ENCODE assay signal across 8 mouse cellular contexts in genomic region chr7:19075231-19075630, GRCm38 (mm10). TPM values are rescaled to one million over a fixed set of nuclear protein-coding genes. Genes with fewer than 3 reads are reported as not detected.
DNase-seq lines count a peak whose midpoint lies in the region; ATAC-seq and TF ChIP-seq lines count a peak whose summit lies in the region.

No protein-coding gene starts in this region.

- H3K27me3 ChIP-seq in G1E (ENCODE audit: insufficient read depth, low read length): peaks cover 4% of the 10 kb centered on the region; the same call in 1 of the 2 replicates

- no peak for TF ChIP-seq CTCF in G1E (IDR thresholded peaks at IDR 0.05; ENCODE audit: low read depth, low read length)

- no peak for ATAC-seq in G1E (ENCODE audit: extremely low read depth, insufficient number of reproducible peaks, low FRiP score, poor library complexity, severe bottlenecking)

- peaks cover 27% of the 10 kb centered on the region for H3K36me3 ChIP-seq in G1E (replicated peaks)

- H3K4me1 ChIP-seq in G1E (ENCODE audit: insufficient read depth, low read depth, low read length): peaks cover 49% of the 10 kb centered on the region

- DNase-seq in heart, adult 11 months: peak; percentile 92
- no peak for DNase-seq in heart, postnatal 14 days
- DNase-seq in G1E (ENCODE audit: low spot score): no peak
- peak; percentile 1 for DNase-seq in heart, postnatal 36 days
- peak; percentile 1 for DNase-seq in lung, postnatal 10 days
- no peak for DNase-seq in frontal cortex, postnatal 25 days (ENCODE audit: low spot score in 2 of 2)
- no peak for DNase-seq in layer of hippocampus, postnatal 25 days (ENCODE audit: extremely low spot score in 1 of 2, low spot score in 1 of 2)
- no peak for DNase-seq in cerebellum, postnatal 25 days

- no peaks in the 10 kb centered on the region for H3K9me3 ChIP-seq in G1E (replicated peaks)

- H3K4me3 ChIP-seq in G1E (ENCODE audit: low read depth, low read length): peak overlapping the region; percentile 81

- intact Hi-C loops in heart, postnatal 14 days (cut with DNase I): loop anchor here (2.0 kb wide), 1 partner anchor 14 kb away; no protein-coding TSS in a partner anchor
- intact Hi-C loops in heart, postnatal 36 days (cut with DNase I): no loop called here

RNA-seq across cellular contexts. Expression of gene Dmwd, which starts 0.8 kb away (rescaled TPM):
- 10 to 100 TPM; 42.1 to 45.1 TPM for total RNA-seq in heart, postnatal 14 days (2021)
- 36.2 and 50.6 TPM in 2 replicates for total RNA-seq in G1E (2014; fragmentation: Nextera tagmentation)
- total RNA-seq in G1E (2017): 22.4 and 23.6 TPM in 2 replicates
- 141 and 150 TPM in 2 replicates for polyA plus RNA-seq in G1E (2012)
- 10 to 100 TPM; 48.8 to 52.4 TPM for total RNA-seq in heart, postnatal 36 days (2021)
- 100 to 1,000 TPM; 151 to 152 TPM for total RNA-seq in layer of hippocampus, postnatal 25 days (2021)

RNA-seq across cellular contexts. Expression of gene Dmpk, which starts 8.4 kb away (rescaled TPM):
- total RNA-seq in heart, postnatal 14 days (2021): 100 to 1,000 TPM; 473 to 516 TPM
- total RNA-seq in G1E (2014; fragmentation: Nextera tagmentation) (17.1 and 27.5 TPM in 2 replicates), G1E (2017) (7.3 and 8.0 TPM in 2 replicates)
- 78.7 and 82.1 TPM in 2 replicates for polyA plus RNA-seq in G1E (2012)
- 100 to 1,000 TPM; 512 to 563 TPM for total RNA-seq in heart, postnatal 36 days (2021)
- total RNA-seq in layer of hippocampus, postnatal 25 days (2021): 10 to 100 TPM; 26.7 to 39.3 TPM

RNA-seq across cellular contexts. Expression of gene Six5, which starts 19.2 kb away (rescaled TPM):
- total RNA-seq in heart, postnatal 14 days (2021): 1 to 10 TPM; 9.0 to 9.1 TPM
- total RNA-seq in G1E (2014; fragmentation: Nextera tagmentation) (1.8 and 3.8 TPM in 2 replicates), G1E (2017) (2.6 and 3.6 TPM in 2 replicates)
- polyA plus RNA-seq in G1E (2012): 9.2 and 9.9 TPM in 2 replicates
- total RNA-seq in heart, postnatal 36 days (2021): 10 to 100 TPM in 1 of 2 experiments, 1 to 10 TPM in 1; 7.2 to 10.2 TPM
- total RNA-seq in layer of hippocampus, postnatal 25 days (2021): 1 to 10 TPM; 1.8 to 2.6 TPM

RNA-seq across cellular contexts. Expression of gene Rsph6a, which starts 20.7 kb away (rescaled TPM):
- total RNA-seq in heart, postnatal 14 days (2021): not detected
- not detected in 2 replicates for total RNA-seq in G1E (2014; fragmentation: Nextera tagmentation)
- 0.33 and 0.76 TPM in 2 replicates for total RNA-seq in G1E (2017)
- polyA plus RNA-seq in G1E (2012): 0.16 and 0.23 TPM in 2 replicates
- not detected for total RNA-seq in heart, postnatal 36 days (2021)
- total RNA-seq in layer of hippocampus, postnatal 25 days (2021): under 1 TPM in 1 of 2 experiments, not detected in 1; 0.10 TPM

RNA-seq across cellular contexts. Expression of gene Gm4969, which starts 42.9 kb away (rescaled TPM):
- under 1 TPM in 1 of 2 experiments, not detected in 1; 0.12 TPM for total RNA-seq in heart, postnatal 14 days (2021)
- total RNA-seq in G1E (2014; fragmentation: Nextera tagmentation): 0.39 TPM in 1 of 2 replicates, not detected in the other
- 0.05 TPM in 1 of 2 replicates, not detected in the other for total RNA-seq in G1E (2017)
- polyA plus RNA-seq in G1E (2012): 0.01 TPM in 1 of 2 replicates, not detected in the other
- total RNA-seq in heart, postnatal 36 days (2021): not detected
- under 1 TPM; 0.42 to 0.49 TPM for total RNA-seq in layer of hippocampus, postnatal 25 days (2021)

Comparison
In these comparisons a context has a peak if more than half of its experiments do, and no peak if none do; other contexts are left out.
1. DNase-seq: peak in heart, adult 11 months (single experiment), heart, postnatal 36 days (2 of 2) and lung, postnatal 10 days (single experiment); none in heart, postnatal 14 days (0 of 2), G1E (single experiment), frontal cortex, postnatal 25 days (0 of 2), layer of hippocampus, postnatal 25 days (0 of 2) and cerebellum, postnatal 25 days (0 of 2).
2. RNA of gene Dmpk, which starts 8.4 kb away (total RNA-seq): 512 to 563 TPM in heart, postnatal 36 days and 473 to 516 TPM in heart, postnatal 14 days; 26.7 to 39.3 TPM in layer of hippocampus, postnatal 25 days and 7.3 to 27.5 TPM in G1E; every median in the first group is over 10 times any median in the second.